Mouse (Mus musculus): ENCODE measurements around the gene Slc22a5. TPM values are rescaled to one million over a fixed set of nuclear protein-coding genes. Genes with fewer than 3 reads are reported as not detected.

The Slc22a5 gene
- polyA plus RNA-seq, 1 experiment from 2014 or later, result 9.4 TPM

DNA sequence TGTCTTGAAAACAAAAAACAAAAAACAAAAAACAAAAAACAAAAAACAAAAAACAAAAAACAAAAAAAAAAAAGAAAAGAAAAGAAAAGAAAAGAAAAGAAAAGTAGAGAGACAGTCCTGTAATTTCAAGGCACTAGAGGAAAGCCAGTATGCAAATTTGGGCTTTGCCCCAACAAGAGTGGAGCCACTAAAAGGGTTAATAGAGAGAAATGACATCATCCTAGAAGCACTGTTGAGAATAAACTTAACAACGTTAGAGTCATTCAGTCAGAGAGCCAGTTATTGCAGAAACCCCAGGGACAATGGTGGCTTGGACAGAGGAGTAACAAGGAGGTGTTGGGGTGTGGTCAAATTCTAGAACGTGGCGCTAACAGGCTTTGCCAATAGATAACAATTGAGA lies 76.7 kb downstream of the Slc22a5 start:
- no peak overlapping the region for H3K9ac ChIP-seq (ENCODE audit: low read length)
- ATAC-seq (ENCODE audit: insufficient read depth, low FRiP score), result no peak
- no peaks in the 10 kb centered on the region for H3K9me3 ChIP-seq (replicated peaks; ENCODE audit: control insufficient read depth, low read length)
- no peak overlapping the region for H3K4me2 ChIP-seq (ENCODE audit: low read depth, low read length)
- H3K4me1 ChIP-seq (ENCODE audit: control insufficient read depth, insufficient read depth, low read length), result no peaks in the 10 kb centered on the region
- H3K27me3 ChIP-seq (ENCODE audit: control insufficient read depth, insufficient read depth, low read length), result no peaks in the 10 kb centered on the region
- 51% methylated on average over 3 of the region's 3 CpGs for WGBS
- H3K4me3 ChIP-seq (replicated peaks; ENCODE audit: low read length), result no peak overlapping the region
- no peaks in the 10 kb centered on the region for H3K36me3 ChIP-seq (ENCODE audit: control insufficient read depth, insufficient read depth, low read length)
- H3K27ac ChIP-seq (ENCODE audit: low read length), result no peak overlapping the region

Other genes starting within 250 kb of the Slc22a5 start
- gene Rad50, start 184.3 kb downstream of the Slc22a5 start, polyA plus RNA-seq (2015; fragmentation: Nextera tagmentation; extraction: Ambion mirVana), result 25.2 and 27.8 TPM in 2 replicates
- 0.15 TPM in 1 of 2 replicates, not detected in the other for gene Il5, start 170.9 kb downstream of the Slc22a5 start, polyA plus RNA-seq (2015; fragmentation: Nextera tagmentation; extraction: Ambion mirVana)
- gene Irf1, start 121.6 kb downstream of the Slc22a5 start, polyA plus RNA-seq (2015; fragmentation: Nextera tagmentation; extraction: Ambion mirVana), result 25.8 and 29.4 TPM in 2 replicates
- gene Gm17334, start 118.5 kb downstream of the Slc22a5 start, polyA plus RNA-seq (2015; fragmentation: Nextera tagmentation; extraction: Ambion mirVana), result 0.51 TPM in 1 of 2 replicates, not detected in the other
- gene Gm12216, start 32.4 kb downstream of the Slc22a5 start, polyA plus RNA-seq (2015; fragmentation: Nextera tagmentation; extraction: Ambion mirVana), result 2.0 and 2.4 TPM in 2 replicates
- gene Slc22a21, start 88.7 kb upstream of the Slc22a5 start, polyA plus RNA-seq (2015; fragmentation: Nextera tagmentation; extraction: Ambion mirVana), result 8.9 and 9.2 TPM in 2 replicates
- gene Slc22a4, start 136.4 kb upstream of the Slc22a5 start, polyA plus RNA-seq (2015; fragmentation: Nextera tagmentation; extraction: Ambion mirVana), result 2.7 and 2.9 TPM in 2 replicates
- 63.7 and 65.9 TPM in 2 replicates for gene Pdlim4, start 177.4 kb upstream of the Slc22a5 start, polyA plus RNA-seq (2015; fragmentation: Nextera tagmentation; extraction: Ambion mirVana)
- 78.6 and 86.8 TPM in 2 replicates for gene P4ha2, start 208.4 kb upstream of the Slc22a5 start, polyA plus RNA-seq (2015; fragmentation: Nextera tagmentation; extraction: Ambion mirVana)

Measured in stomach, embryonic 16.5 days (tissue).